Mouse (Mus musculus): ENCODE results near the gene Trpv4.

The Trpv4 gene

GRCm38 (mm10) chr5:114618851-114619250 lies 39.4 kb downstream of the Trpv4 start:
- peak; percentile 92 to 93 for DNase-seq

DNA sequence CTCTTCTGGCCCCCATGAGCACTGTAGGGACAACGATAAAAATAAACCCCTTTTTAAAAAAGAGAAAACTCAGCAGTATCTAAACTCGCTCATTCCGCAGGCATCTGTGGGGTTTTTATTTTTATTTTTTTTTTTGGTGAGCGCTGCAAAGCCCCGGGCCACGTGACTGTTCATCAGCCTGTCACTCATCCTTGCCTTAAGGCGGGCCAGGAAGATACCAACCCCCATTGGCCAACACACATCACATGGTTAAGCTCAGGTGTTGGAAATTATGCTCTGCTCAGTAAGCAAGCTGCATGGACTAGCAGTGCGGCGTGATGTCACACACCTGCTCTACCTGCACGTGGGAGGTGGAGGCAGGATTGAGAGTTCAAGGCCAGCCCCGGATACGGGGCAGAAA lies 40.4 kb downstream of the Trpv4 start:
- DNase-seq: no peak

GRCm38 (mm10) chr5:114616336-114617061 lies 41.7 kb downstream of the Trpv4 start:
- DNase-seq: no peak

- no peak for DNase-seq
These were observed 43.4 kb downstream of the Trpv4 start for GRCm38 (mm10) chr5:114614863-114615262.

DNA sequence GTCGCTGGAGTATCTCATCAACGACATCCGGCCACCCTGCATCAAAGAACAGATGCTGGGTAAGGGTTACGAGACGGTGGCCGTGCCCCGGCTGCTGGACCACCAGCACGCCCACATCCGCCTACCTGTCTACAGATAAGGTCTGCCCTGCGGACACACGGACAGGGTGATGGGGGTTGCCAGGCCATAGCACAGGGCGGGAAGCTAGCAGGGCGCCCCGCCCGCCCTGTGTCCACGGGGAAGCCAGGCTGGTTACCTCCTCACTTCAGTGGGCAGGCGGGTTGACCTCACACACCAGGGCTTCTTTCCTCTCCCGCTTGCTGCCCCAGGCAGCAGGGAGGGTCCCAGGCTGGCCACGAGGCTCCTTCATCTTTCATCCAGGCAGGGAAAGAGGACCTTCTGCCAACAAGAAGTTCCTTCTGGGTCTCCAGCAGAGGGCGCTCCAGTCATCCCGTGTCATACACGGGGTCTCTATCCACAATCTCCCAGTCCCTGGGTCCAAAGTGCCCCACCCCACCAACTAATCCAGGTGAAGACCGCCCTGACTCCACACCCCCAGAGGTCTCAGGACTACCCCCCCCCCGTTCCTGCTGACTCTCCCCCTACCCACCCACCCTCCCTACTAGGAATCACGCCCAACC lies 46.1 kb downstream of the Trpv4 start:
- peak; percentile 67 to 68 for DNase-seq

DNA sequence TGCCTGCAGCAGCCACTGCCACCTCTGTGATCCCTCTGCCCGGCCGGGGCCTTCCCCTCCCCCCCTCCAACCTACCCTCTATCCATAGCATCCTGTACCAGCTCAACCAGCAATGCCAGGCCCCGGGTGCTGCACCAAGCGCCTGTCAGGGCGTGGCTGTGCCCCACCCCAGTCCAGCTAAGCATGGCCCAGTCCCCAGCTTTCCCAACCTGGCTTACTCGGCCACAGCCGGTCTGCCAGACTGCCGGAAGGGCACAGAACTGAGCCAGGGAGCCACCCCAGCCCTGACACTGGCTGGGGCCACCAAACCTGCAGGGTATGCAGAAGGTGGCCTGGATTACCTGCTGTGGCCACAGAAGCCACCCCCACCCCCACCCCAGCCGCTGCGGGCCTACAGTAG lies 47.0 kb downstream of the Trpv4 start:
- DNase-seq: no peak

- DNase-seq: peak; percentile 93
These were observed 49.7 kb downstream of the Trpv4 start for GRCm38 (mm10) chr5:114608516-114608915.

- DNase-seq: peak; percentile 58 to 70
These were observed 50.6 kb downstream of the Trpv4 start for GRCm38 (mm10) chr5:114607651-114608050.

GRCm38 (mm10) chr5:114605981-114606380 lies 52.2 kb downstream of the Trpv4 start:
- DNase-seq: no peak

DNA sequence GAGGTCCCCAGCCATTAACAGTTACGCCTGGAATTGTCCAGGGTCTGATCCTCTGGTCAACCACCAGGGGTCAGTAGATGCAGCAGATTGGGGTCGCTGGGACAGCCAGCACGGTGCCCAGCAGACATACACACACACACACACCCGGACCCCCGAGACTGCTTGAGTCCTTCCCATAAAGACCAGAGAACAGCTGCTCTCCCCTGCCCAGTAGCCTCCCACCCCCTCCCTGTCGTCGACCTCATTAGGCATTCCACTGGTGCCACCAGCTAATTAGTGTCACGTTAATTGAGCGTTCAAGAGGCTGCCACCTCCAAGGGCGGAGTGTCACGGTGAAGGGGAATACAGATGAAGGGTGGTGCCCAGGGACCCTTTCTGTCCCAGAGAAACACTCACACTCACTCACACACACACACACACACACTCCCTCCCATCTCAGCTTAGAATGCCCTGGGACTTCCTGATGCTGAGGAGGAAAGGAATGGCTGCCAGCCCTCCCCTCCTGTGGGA lies 53.4 kb downstream of the Trpv4 start:
- peak; percentile 16 to 54 for DNase-seq

DNA sequence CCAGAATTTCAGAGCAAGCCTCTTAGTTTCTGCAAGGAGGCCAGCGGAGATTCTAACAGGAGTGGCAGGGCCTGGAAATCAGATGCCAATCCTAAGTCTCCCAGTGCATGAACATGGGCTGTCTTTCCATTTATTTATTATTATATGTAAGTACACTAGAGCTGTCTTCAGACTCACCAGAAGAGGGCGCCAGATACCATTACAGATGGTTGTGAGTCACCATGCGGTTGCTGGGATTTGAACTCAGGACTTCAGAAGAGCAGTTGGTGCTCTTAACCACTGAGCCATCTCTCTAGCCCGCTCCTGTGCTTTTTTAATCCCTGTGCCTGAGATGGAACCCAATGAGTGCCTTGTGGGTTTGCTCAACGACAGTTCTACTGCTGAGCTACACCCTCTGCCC lies 54.2 kb downstream of the Trpv4 start:
- DNase-seq: no peak

DNA sequence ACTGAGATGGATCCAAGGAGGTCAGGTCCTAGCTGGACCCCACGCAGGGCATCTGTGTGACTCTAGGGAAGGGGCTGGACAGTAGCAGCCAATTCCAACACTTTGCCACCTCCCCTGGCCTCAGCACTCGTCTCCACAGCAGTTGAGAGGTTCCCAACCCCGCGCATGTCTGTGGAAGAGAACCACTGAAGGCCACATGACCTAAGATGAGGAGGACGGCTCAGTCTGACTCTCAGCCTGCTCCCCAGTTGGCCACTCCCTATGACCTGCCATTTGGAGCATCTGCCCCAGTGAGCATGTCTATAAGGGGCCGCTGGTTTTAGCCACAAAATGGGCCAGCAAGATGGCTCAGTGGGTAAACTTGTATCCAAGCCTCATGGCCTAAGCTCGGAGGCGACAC lies 56.2 kb downstream of the Trpv4 start:
- no peak for DNase-seq

GRCm38 (mm10) chr5:114597652-114598051 lies 60.6 kb downstream of the Trpv4 start:
- DNase-seq: no peak

DNA sequence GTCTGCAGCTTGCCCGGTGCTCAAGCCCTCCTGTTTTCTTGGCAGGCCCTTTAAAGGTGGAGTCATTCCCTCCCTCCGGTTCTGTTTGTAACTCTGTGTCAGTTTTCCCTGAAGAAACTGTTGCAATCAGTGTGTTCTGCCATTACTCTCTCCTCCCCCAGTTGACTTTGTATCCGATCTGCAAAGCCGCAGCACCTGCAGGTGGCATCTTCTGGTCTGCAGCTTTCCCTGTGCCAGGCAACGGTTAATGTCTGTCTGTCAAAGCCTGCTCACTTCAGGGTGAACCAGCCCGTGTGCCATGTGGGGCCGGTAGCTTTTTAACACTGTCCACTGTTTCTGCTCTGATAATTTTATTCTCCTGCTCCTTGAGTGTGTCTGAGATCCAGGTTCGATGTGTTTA lies 61.0 kb downstream of the Trpv4 start:
- DNase-seq: peak in 1 of 2 experiments; percentile 54

DNA sequence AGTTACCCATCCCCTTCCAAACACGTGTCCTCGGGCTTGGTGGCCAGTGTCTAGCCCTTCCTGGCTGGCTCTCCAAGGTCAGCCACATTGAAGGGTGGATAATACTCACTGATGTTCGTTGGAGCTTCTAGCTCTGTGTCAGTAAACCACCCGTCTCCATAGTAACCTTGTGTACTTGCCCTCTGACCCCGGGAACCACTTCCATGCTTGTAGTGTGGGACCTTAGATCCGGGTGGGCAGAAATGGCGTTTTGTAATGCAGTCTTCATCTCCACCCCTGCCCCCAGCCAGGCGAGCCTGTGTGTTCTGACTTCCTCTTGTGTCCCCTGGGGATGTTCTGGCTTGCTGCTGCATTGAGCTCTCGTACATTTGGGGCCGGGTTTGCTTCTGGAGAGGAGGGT lies 61.6 kb downstream of the Trpv4 start:
- DNase-seq: peak; percentile 60 to 73

GRCm38 (mm10) chr5:114594741-114595241 lies 63.4 kb downstream of the Trpv4 start:
- peak; percentile 73 to 83 for DNase-seq

- peak; percentile 71 to 82 for DNase-seq
These were observed 64.3 kb downstream of the Trpv4 start for GRCm38 (mm10) chr5:114593949-114594348.

GRCm38 (mm10) chr5:114593161-114593821 lies 64.9 kb downstream of the Trpv4 start:
- DNase-seq: peak in 1 of 2 experiments; percentile 56

- DNase-seq: no peak
These were observed 65.6 kb downstream of the Trpv4 start for GRCm38 (mm10) chr5:114592463-114593160.

GRCm38 (mm10) chr5:114591151-114591561 lies 67.1 kb downstream of the Trpv4 start:
- peak in 1 of 2 experiments; percentile 44 for DNase-seq

DNA sequence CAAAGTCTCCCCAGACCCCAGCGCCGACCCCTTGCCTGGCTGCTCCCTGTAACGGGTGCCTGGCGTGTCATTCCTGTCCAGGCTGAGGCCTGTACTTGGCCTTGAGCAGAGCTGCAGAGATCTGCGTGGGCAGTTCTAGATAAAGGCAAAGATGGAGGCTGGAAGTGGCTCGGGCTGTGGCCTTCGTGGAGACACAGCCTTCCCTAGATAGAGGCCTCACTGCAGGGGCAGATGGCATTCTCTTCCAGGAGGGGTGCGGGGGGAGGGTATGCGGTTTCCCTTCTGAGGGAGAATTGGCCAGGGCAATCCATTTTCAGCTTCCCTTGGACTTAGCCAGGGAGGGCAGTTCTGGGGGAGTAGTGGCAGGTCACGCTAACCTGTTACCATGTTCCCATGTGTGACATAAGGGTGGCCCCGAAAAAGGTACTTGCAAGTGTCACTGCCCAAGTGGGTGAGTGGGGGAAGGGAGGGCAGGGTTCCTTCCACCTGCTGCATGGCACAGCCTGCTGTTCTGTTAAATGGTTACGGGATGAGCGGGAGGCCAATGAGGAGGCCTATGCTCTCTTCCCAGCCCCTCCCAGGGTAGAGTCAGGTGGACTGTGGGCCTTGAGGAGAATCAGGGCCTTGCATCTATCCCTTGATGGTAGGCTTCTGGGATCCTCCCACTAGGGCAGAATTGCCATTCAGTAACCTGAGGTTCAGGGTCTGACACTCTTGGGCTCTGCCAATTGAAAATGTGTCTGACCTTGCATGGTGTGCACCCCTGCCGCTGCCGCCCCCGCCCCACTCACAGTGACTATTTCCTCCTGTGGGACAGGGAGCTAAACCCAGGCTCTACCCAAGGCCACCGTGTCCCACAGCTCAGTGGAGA lies 67.9 kb downstream of the Trpv4 start:
- peak in 1 of 2 experiments; percentile 63 for DNase-seq

DNA sequence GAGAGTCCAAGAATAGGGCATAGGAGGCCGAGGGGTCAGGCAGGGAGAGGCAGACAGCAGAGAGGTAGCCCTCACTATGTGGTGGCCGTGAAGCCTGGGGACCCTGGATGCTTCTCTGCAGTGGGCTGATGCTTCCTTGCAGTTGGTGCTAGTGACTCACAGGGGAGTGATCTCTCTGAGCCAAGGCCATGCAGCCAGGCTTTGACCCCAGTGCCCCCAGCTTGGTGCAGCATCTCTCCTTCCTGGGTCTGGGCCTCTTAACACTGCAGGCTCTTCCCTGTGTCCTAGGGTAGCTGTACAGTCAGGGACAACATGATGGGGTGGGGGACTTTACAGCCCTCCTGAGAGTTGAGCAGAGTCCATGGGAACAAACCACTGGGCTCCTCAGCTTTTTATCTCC lies 68.8 kb downstream of the Trpv4 start:
- DNase-seq: peak in 1 of 2 experiments; percentile 50

All from kidney, postnatal 4 days (tissue).